Mouse (Mus musculus) adrenal gland, postnatal 4 days (tissue): Measurements from ENCODE around the gene Uba5. TPM values are rescaled to one million over a fixed set of nuclear protein-coding genes. Genes with fewer than 3 reads are reported as not detected.
A peak's percentile ranks its signal among the peaks of the same experiment; 100 is the strongest.

Source experiments
- DNase-seq, 2 experiments: peaks; one replicate each; pipeline ENCODE4 v3.0.0; 2021 to 2022; ENCODE audit warnings: low spot score in 2 of 2, mixed read lengths in 2 of 2
- long read RNA-seq, 2 experiments: library from polyadenylated mRNA; stranded (forward); transcript quantifications; one replicate each; pipeline ENCODE4 v2.0.0; 2021
- total RNA-seq, 2 experiments: library from RNA; stranded (reverse); gene quantifications; 2 replicates each; pipeline ENCODE4 v1.2.3; 2021

Gene Uba5
- total RNA-seq = 10 to 100 TPM; 36.9 to 40.3 TPM
- long read RNA-seq, experiment 1, transcript Uba5-201 (12 exons, 2,404 nt) = major isoform, 32 of 39 reads
- long read RNA-seq, experiment 1, partial matches to known transcripts = 3 of 39 reads
- long read RNA-seq, experiment 1, other reads (novel, unspliced or antisense) = 4 of 39 reads
- long read RNA-seq, experiment 2, transcript Uba5-201 (12 exons, 2,404 nt) = major isoform, 52 of 60 reads
- long read RNA-seq, experiment 2, partial matches to known transcripts = 4 of 60 reads
- long read RNA-seq, experiment 2, other reads (novel, unspliced or antisense) = 4 of 60 reads

- peak; percentile 35 to 36 for DNase-seq
Observed at GRCm38 (mm10) chr9:104062430-104063243, at the start of gene Uba5. Uba5 (minus strand) TSS chr9:104063134.

- no peak for DNase-seq
Observed at GRCm38 (mm10) chr9:104109151-104109550, 46.2 kb upstream of the Uba5 start.

- DNase-seq = no peak
Observed at GRCm38 (mm10) chr9:104108571-104109143, 45.7 kb upstream of the Uba5 start.

GRCm38 (mm10) chr9:104107482-104107881 lies 44.5 kb upstream of the Uba5 start:
- DNase-seq = no peak

- no peak for DNase-seq
Observed at GRCm38 (mm10) chr9:104106930-104107329, 44.0 kb upstream of the Uba5 start.

GRCm38 (mm10) chr9:104104986-104105385 lies 42.1 kb upstream of the Uba5 start:
- no peak for DNase-seq

GRCm38 (mm10) chr9:104102901-104103300 lies 40.0 kb upstream of the Uba5 start:
- DNase-seq = no peak

- no peak for DNase-seq
Observed at GRCm38 (mm10) chr9:104102301-104102700, 39.4 kb upstream of the Uba5 start.

- no peak for DNase-seq
Observed at GRCm38 (mm10) chr9:104101458-104101857, 38.5 kb upstream of the Uba5 start.

GRCm38 (mm10) chr9:104100822-104101221 lies 37.9 kb upstream of the Uba5 start:
- no peak for DNase-seq

- no peak for DNase-seq
Observed at GRCm38 (mm10) chr9:104099060-104099459, 36.1 kb upstream of the Uba5 start.

- no peak for DNase-seq
Observed at GRCm38 (mm10) chr9:104098256-104098655, 35.3 kb upstream of the Uba5 start.

GRCm38 (mm10) chr9:104092945-104093344 lies 30.0 kb upstream of the Uba5 start:
- DNase-seq = no peak

GRCm38 (mm10) chr9:104088555-104088954 lies 25.6 kb upstream of the Uba5 start:
- no peak for DNase-seq

GRCm38 (mm10) chr9:104085730-104086429 lies 22.9 kb upstream of the Uba5 start:
- DNase-seq = no peak

GRCm38 (mm10) chr9:104080038-104080437 lies 17.1 kb upstream of the Uba5 start:
- no peak for DNase-seq

- peak in 1 of 2 experiments; percentile 13 for DNase-seq
Observed at GRCm38 (mm10) chr9:104079379-104079778, 16.4 kb upstream of the Uba5 start.

- DNase-seq = no peak
Observed at GRCm38 (mm10) chr9:104078780-104079179, 15.8 kb upstream of the Uba5 start.

GRCm38 (mm10) chr9:104075808-104076207 lies 12.9 kb upstream of the Uba5 start:
- DNase-seq = no peak

- no peak for DNase-seq
Observed at GRCm38 (mm10) chr9:104070863-104071604, 8.1 kb upstream of the Uba5 start.

- DNase-seq = no peak
Observed at GRCm38 (mm10) chr9:104070241-104070640, 7.3 kb upstream of the Uba5 start.
